Mouse (Mus musculus) heart, embryonic 13.5 days (tissue): ENCODE data around the gene Gm5901. TPM values are rescaled to one million over a fixed set of nuclear protein-coding genes. Genes with fewer than 3 reads are reported as not detected.

ENCODE experiments used
- polyA plus RNA-seq: library from polyadenylated mRNA; unstranded; fragments of >200 nt; fragmentation: Nextera tagmentation; extraction: Ambion mirVana; gene quantifications from 2 replicates; pipeline ENCODE4 v1.2.1, GENCODE M21; 2015

Gm5901 gene
- polyA plus RNA-seq, 1 experiment from 2014 or later = not detected

Other genes with a start within 250 kb of the Gm5901 start
- gene Olfr683, start 228.0 kb upstream of the Gm5901 start, polyA plus RNA-seq = not detected in 2 replicates
- gene Olfr684, start 211.4 kb upstream of the Gm5901 start, polyA plus RNA-seq = not detected in 2 replicates
- gene Olfr685, start 189.0 kb upstream of the Gm5901 start, polyA plus RNA-seq = not detected in 2 replicates
- not detected in 2 replicates for gene Olfr686, start 167.6 kb upstream of the Gm5901 start, polyA plus RNA-seq
- not detected in 2 replicates for gene Olfr688, start 86.9 kb upstream of the Gm5901 start, polyA plus RNA-seq
- not detected in 2 replicates for gene Olfr689, start 63.9 kb upstream of the Gm5901 start, polyA plus RNA-seq
- gene Olfr690, start 40.9 kb upstream of the Gm5901 start, polyA plus RNA-seq = not detected in 2 replicates
- gene Olfr691, start 32.8 kb upstream of the Gm5901 start, polyA plus RNA-seq = not detected in 2 replicates
- gene Olfr692, start 6.8 kb upstream of the Gm5901 start, polyA plus RNA-seq = not detected in 2 replicates
- gene Fam160a2, start 25.0 kb downstream of the Gm5901 start, polyA plus RNA-seq = 28.9 and 29.6 TPM in 2 replicates
- gene Cnga4, start 29.5 kb downstream of the Gm5901 start, polyA plus RNA-seq = not detected in 2 replicates
- 0.11 and 0.18 TPM in 2 replicates for gene Cckbr, start 50.7 kb downstream of the Gm5901 start, polyA plus RNA-seq
- gene Cavin3, start 107.3 kb downstream of the Gm5901 start, polyA plus RNA-seq = 74.7 and 80.5 TPM in 2 replicates
- gene Smpd1, start 179.3 kb downstream of the Gm5901 start, polyA plus RNA-seq = 50.0 and 55.7 TPM in 2 replicates
- gene Apbb1, start 206.6 kb downstream of the Gm5901 start, polyA plus RNA-seq = 45.6 and 48.3 TPM in 2 replicates
- 0.72 and 5.2 TPM in 2 replicates for gene Hpx, start 225.1 kb downstream of the Gm5901 start, polyA plus RNA-seq